Mouse (Mus musculus) bone marrow macrophage, adult 2 months (primary cell): ENCODE results near the gene Nfyb. TPM values are rescaled to one million over a fixed set of nuclear protein-coding genes. Genes with fewer than 3 reads are reported as not detected.

Experiments used
- H3K27ac ChIP-seq: 2 replicates; pipeline ENCODE4 v1.5.1; 2012; ENCODE audit warnings: low read depth, low read length; ENCODE audit not compliant: insufficient read depth
- H3K4me1 ChIP-seq: 2 replicates; pipeline ENCODE4 v1.6.1; 2012; ENCODE audit warnings: low read length; ENCODE audit not compliant: control insufficient read depth, insufficient read depth
- H3K4me3 ChIP-seq: 2 replicates; pipeline ENCODE4 v1.5.1; 2012; ENCODE audit warnings: mild to moderate bottlenecking, low read length, moderate library complexity; ENCODE audit not compliant: insufficient read depth
- CTCF ChIP-seq: IDR thresholded peaks from 2 replicates; pipeline ENCODE4 v1.5.1; 2012; ENCODE audit warnings: low read depth, mild to moderate bottlenecking, low read length, moderate library complexity
- POLR2A ChIP-seq: IDR thresholded peaks from 2 replicates; pipeline ENCODE4 v1.6.1; 2012; ENCODE audit warnings: mild to moderate bottlenecking, low read depth, low read length, borderline replicate concordance
- polyA plus RNA-seq: library from polyadenylated mRNA; stranded (reverse); fragments of >200 nt; gene quantifications from 2 replicates; pipeline ENCODE4 v1.2.4, GENCODE M21; 2012; ENCODE audit not compliant: missing spikeins, insufficient read depth, insufficient read length

Gene Nfyb
- polyA plus RNA-seq, 1 experiment, result 17.1 TPM

- Histone ChIP-seq H3K4me3 (no peak overlapping the region), H3K4me1 (no peaks in the 10 kb centered on the region), H3K27ac (no peak overlapping the region)
- no peak for TF ChIP-seq POLR2A
- TF ChIP-seq CTCF, result no peak
Observed at GRCm38 (mm10) chr10:82752921-82753320, 11.0 kb downstream of the Nfyb start.

GRCm38 (mm10) chr10:82750778-82751177, 13.2 kb downstream of the Nfyb start:
- Histone ChIP-seq H3K4me1 (no peaks in the 10 kb centered on the region), H3K4me3 (no peak overlapping the region), H3K27ac (no peak overlapping the region)
- TF ChIP-seq POLR2A (no peak), CTCF (no peak)

GRCm38 (mm10) chr10:82746988-82747850, 16.7 kb downstream of the Nfyb start:
- TF ChIP-seq POLR2A, result no peak
- no peak for TF ChIP-seq CTCF
- no peak overlapping the region for H3K4me3 ChIP-seq
- no peak overlapping the region for H3K27ac ChIP-seq
- peaks cover 6% of the 10 kb centered on the region for H3K4me1 ChIP-seq

GRCm38 (mm10) chr10:82745301-82745700, 18.6 kb downstream of the Nfyb start:
- Histone ChIP-seq H3K4me1 (peaks cover 9% of the 10 kb centered on the region), H3K4me3 (no peak overlapping the region), H3K27ac (no peak overlapping the region)
- TF ChIP-seq CTCF (no peak), POLR2A (no peak)

GRCm38 (mm10) chr10:82744296-82744695, 19.6 kb downstream of the Nfyb start:
- TF ChIP-seq POLR2A, result no peak
- TF ChIP-seq CTCF, result no peak
- peaks cover 9% of the 10 kb centered on the region for H3K4me1 ChIP-seq
- H3K27ac ChIP-seq, result no peak overlapping the region
- H3K4me3 ChIP-seq, result no peak overlapping the region

GRCm38 (mm10) chr10:82742578-82742977, 21.4 kb downstream of the Nfyb start:
- H3K4me3 ChIP-seq, result no peak overlapping the region
- H3K4me1 ChIP-seq, result peaks cover 9% of the 10 kb centered on the region
- no peak overlapping the region for H3K27ac ChIP-seq
- TF ChIP-seq CTCF (no peak), POLR2A (no peak)

- Histone ChIP-seq H3K4me1 (peaks cover 9% of the 10 kb centered on the region), H3K4me3 (no peak overlapping the region), H3K27ac (no peak overlapping the region)
- no peak for TF ChIP-seq POLR2A
- TF ChIP-seq CTCF, result no peak
Observed at GRCm38 (mm10) chr10:82741876-82742275, 22.1 kb downstream of the Nfyb start.

- no peak overlapping the region for H3K27ac ChIP-seq
- H3K4me3 ChIP-seq, result no peak overlapping the region
- H3K4me1 ChIP-seq, result peaks cover 9% of the 10 kb centered on the region
- no peak for TF ChIP-seq POLR2A
Observed at GRCm38 (mm10) chr10:82741354-82741753, 22.6 kb downstream of the Nfyb start.

- TF ChIP-seq CTCF, result no peak
- TF ChIP-seq POLR2A, result no peak
- Histone ChIP-seq H3K27ac (no peak overlapping the region), H3K4me3 (peak overlapping the region; percentile 85)
Observed at GRCm38 (mm10) chr10:82699296-82699941, 64.5 kb downstream of the Nfyb start.

GRCm38 (mm10) chr10:82698712-82699261, 65.2 kb downstream of the Nfyb start:
- H3K4me1 ChIP-seq, result peaks cover 26% of the 10 kb centered on the region
- no peak overlapping the region for H3K27ac ChIP-seq
- TF ChIP-seq POLR2A, result no peak
- TF ChIP-seq CTCF, result no peak
- H3K4me3 ChIP-seq, result peak overlapping the region; percentile 85

More at GRCm38 (mm10) chr10:82699296-82699941, 64.5 kb downstream of the Nfyb start:
- H3K4me1 ChIP-seq, result peaks cover 26% of the 10 kb centered on the region

Other genes with a start within 250 kb of the Nfyb start
- 18.5 and 18.6 TPM in 2 replicates for gene 1190007I07Rik, start 140.9 kb downstream of the Nfyb start, polyA plus RNA-seq
- 18.8 and 25.6 TPM in 2 replicates for gene Tdg, start 134.3 kb downstream of the Nfyb start, polyA plus RNA-seq
- not detected in 2 replicates for gene Glt8d2, start 73.5 kb downstream of the Nfyb start, polyA plus RNA-seq
- 13.2 and 15.5 TPM in 2 replicates for gene Hcfc2, start 68.0 kb downstream of the Nfyb start, polyA plus RNA-seq
- 82.9 and 88.9 TPM in 2 replicates for gene Txnrd1, start 69.8 kb upstream of the Nfyb start, polyA plus RNA-seq
- 3.5 and 4.3 TPM in 2 replicates for gene Eid3, start 102.5 kb upstream of the Nfyb start, polyA plus RNA-seq
- gene Chst11, start 221.4 kb upstream of the Nfyb start, polyA plus RNA-seq, result 0.43 and 0.88 TPM in 2 replicates